Mouse (Mus musculus) hindbrain, embryonic 11.5 days (tissue): ENCODE measurements around the gene Phf2. TPM values are rescaled to one million over a fixed set of nuclear protein-coding genes. Genes with fewer than 3 reads are reported as not detected.

Experiments
- ATAC-seq: fragments of 200-750 bp; cut with Nextera tagmentation; 2 replicates; pipeline ENCODE4 v1.8.0; 2017; ENCODE audit warnings: mild to moderate bottlenecking, moderate TSS enrichment, moderate library complexity; ENCODE audit not compliant: low FRiP score
- DNase-seq: peaks from one replicate; pipeline ENCODE4 v3.0.0-alpha.2; 2015; ENCODE audit warnings: low spot score
- H3K27ac ChIP-seq: fragments of 300-500 bp; sonication (generic); 2 replicates; pipeline ENCODE4 v1.5.1; 2014; ENCODE audit warnings: mild to moderate bottlenecking, low read depth, low read length
- H3K27me3 ChIP-seq: fragments of 300-500 bp; sonication (generic); 2 replicates; pipeline ENCODE4 v1.6.1; 2014; ENCODE audit warnings: mild to moderate bottlenecking, low read length, moderate library complexity, mixed read lengths; ENCODE audit not compliant: control insufficient read depth, insufficient read depth
- H3K36me3 ChIP-seq: fragments of 300-500 bp; sonication (generic); 2 replicates; pipeline ENCODE4 v1.6.1; 2014; ENCODE audit warnings: mild to moderate bottlenecking, low read length, moderate library complexity, mixed read lengths; ENCODE audit not compliant: control insufficient read depth, insufficient read depth
- H3K4me1 ChIP-seq: fragments of 300-500 bp; sonication (generic); replicated peaks from 2 replicates; pipeline ENCODE4 v1.6.1; 2014; ENCODE audit warnings: low read length, mixed read lengths; ENCODE audit not compliant: control insufficient read depth, insufficient read depth
- H3K4me2 ChIP-seq: fragments of 300-500 bp; sonication (generic); replicated peaks from 2 replicates; pipeline ENCODE4 v1.6.1; 2014; ENCODE audit warnings: mild to moderate bottlenecking, low read depth, low read length
- H3K4me3 ChIP-seq: fragments of 300-500 bp; sonication (generic); 2 replicates; pipeline ENCODE4 v1.5.1; 2014; ENCODE audit warnings: low read depth, low read length
- H3K9ac ChIP-seq: fragments of 300-500 bp; sonication (generic); 2 replicates; pipeline ENCODE4 v1.6.1; 2014; ENCODE audit warnings: low read depth, low read length
- H3K9me3 ChIP-seq: fragments of 300-500 bp; sonication (generic); 2 replicates; pipeline ENCODE4 v1.6.1; 2016; ENCODE audit warnings: low read length; ENCODE audit not compliant: control insufficient read depth
- WGBS: fragments of 180-500 bp; shearing (Covaris S2); extraction: QIAGEN DNeasy Blood & Tissue Kit; methylation state at CpG from one replicate; pipeline ENCODE4 v1.1.7; 2014; 5-methylcytosine and 5-hydroxymethylcytosine counted together
- polyA plus RNA-seq: library from polyadenylated mRNA; unstranded; fragments of >200 nt; fragmentation: Nextera tagmentation; extraction: Ambion mirVana; gene quantifications from 2 replicates; pipeline ENCODE4 v1.2.1, GENCODE M21; 2014

Phf2 gene
- polyA plus RNA-seq, 1 experiment from 2014 or later, result 13.2 TPM

DNA sequence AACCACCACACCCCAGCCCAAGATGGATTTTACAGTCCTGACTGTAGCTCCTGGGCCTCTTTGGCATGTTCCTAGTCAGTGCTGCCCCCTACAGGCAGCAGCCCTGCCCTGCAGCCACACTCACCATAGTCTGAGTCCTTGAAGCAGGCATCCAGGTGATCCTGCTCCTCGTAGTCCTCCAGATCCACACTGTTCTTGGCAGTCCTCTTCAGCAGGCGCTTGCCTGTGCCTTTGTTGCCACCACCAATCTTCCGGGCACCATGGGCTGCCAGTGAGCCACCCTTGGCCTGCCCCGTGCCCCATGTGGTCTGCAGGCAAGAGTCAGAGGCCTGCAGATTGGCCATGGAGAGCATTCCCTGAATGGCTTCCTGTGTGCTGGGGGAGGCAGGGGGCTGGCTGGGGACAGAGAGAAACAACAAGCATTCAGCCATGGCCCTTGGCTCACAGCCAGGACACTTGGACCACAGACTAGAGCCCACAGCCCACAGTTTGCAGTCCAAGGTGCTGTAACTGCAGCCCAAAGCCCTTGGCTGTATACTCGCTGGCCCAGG is 63.4 kb downstream of the Phf2 start:
- 77% methylated on average over 5 of the region's 5 CpGs for WGBS
- Histone ChIP-seq H3K36me3 (peaks cover 7% of the 10 kb centered on the region), H3K4me2 (no peak overlapping the region)

DNA sequence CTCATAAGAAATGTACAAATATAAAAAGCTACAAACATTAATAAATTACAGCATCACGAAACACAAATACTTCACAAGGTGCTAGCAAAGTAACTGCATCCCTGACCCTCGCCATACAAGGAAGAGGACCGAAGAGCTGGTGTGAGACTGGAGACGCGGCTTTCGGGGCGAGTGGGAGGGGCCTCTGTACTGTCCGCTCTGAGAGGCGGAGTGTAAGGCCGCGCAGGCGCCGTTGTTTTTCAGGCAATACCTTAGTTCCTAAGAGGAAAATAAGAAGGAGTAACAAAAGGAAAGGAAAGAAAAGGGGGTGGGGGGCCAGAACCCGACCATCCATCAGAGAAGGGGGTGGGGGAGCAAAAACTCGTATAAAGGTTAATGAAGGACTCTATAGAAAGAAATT is 68.7 kb downstream of the Phf2 start:
- Histone ChIP-seq H3K36me3 (peaks cover 7% of the 10 kb centered on the region), H3K9me3 (no peaks in the 10 kb centered on the region), H3K4me2 (no peak overlapping the region), H3K4me3 (no peak overlapping the region), H3K27me3 (no peaks in the 10 kb centered on the region), H3K9ac (no peak overlapping the region), H3K27ac (no peak overlapping the region), H3K4me1 (0 out of 2 replicates have a peak, but pooled peaks cover 2% of the 10 kb centered on the region)
- ATAC-seq, result no peak
- DNase-seq, result no peak
- WGBS, result 48% methylated on average over 15 of the region's 15 CpGs

More for the DNA sequence above, 63.4 kb downstream of the Phf2 start:
- Histone ChIP-seq H3K4me3 (no peak overlapping the region), H3K9me3 (no peaks in the 10 kb centered on the region), H3K27ac (no peak overlapping the region), H3K4me1 (no peaks in the 10 kb centered on the region), H3K27me3 (no peaks in the 10 kb centered on the region), H3K9ac (no peak overlapping the region)
- ATAC-seq, result no peak
- DNase-seq, result peak; percentile 79

DNA sequence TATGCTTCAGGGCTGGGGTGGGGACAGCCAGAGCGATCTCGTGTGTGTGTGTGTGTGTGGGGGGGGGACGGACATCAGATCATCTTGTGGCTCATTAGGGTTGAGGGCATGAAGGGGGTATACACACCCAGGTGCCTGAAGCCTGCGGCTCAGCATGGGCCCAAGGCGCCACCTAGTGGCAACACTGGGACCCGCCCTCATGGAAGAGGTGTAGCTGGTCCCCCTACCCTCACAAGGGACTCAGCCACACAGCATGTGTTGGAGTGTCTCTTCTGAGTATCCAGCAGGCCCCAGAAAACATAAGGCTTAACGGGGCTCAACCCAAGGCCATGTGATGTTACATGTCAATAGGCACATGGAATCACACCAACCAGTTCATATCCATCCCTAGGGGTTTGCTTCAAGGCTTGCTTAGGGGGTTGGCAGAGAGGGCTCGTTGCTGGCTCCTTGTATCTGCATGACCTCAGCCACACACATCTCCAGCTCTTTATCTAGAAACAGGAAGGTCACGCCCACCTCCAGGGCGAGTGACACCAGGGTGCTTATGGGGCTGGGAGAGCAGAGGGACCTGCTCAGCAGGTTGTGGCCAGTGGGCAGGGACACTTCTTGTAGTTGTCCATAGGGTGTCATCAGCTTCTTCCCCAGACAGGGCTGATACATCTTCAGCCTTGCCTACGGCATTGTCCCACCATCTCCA is 69.9 kb downstream of the Phf2 start:
- Histone ChIP-seq H3K4me1 (0 out of 2 replicates have a peak, but pooled peaks cover 2% of the 10 kb centered on the region), H3K27me3 (no peaks in the 10 kb centered on the region), H3K4me2 (no peak overlapping the region), H3K9ac (no peak overlapping the region), H3K4me3 (no peak overlapping the region), H3K27ac (no peak overlapping the region), H3K9me3 (no peaks in the 10 kb centered on the region), H3K36me3 (peaks cover 7% of the 10 kb centered on the region)
- DNase-seq (peak; percentile 85), ATAC-seq (peak; percentile 79)
- 26% methylated on average over 11 of the region's 11 CpGs for WGBS

DNA sequence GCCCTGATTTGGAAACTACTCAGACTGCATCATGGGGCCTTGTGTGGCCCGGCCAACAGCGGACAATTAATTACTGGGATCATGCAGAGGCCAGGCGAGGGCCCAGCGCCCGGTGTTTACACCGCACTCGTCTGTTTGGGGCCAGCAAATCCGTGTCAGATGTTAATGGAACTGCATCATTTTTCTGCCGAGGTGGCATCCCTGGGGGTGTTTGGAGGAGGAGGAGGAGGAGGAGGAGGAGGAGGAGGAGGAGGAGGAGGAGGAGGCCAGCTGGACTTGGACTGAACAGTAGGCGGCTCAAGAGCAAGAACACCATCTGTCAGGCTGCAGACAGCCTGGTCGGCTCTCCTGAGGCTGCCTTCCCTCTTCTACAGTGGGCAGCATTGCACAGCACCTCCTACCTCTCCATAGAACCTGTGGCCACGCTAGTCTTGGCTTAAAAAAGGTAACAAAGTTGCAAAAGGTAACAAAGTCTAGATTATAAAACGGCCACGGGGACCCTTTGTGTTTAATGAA is 72.6 kb downstream of the Phf2 start:
- H3K27me3 ChIP-seq, result no peaks in the 10 kb centered on the region
- peaks cover 4% of the 10 kb centered on the region; the same call in 1 of the 2 replicates for H3K36me3 ChIP-seq
- ATAC-seq, result peak; percentile 49; the same call in 1 of the 2 replicates
- no peak overlapping the region for H3K4me2 ChIP-seq
- H3K27ac ChIP-seq, result 0 out of 2 replicates have a peak overlapping the region, but pooled peaks have one; percentile 24
- H3K4me3 ChIP-seq, result no peak overlapping the region
- H3K9me3 ChIP-seq, result no peaks in the 10 kb centered on the region
- no peak for DNase-seq
- WGBS, result 39% methylated on average over 14 of the region's 14 CpGs
- no peak overlapping the region for H3K9ac ChIP-seq
- 0 out of 2 replicates have a peak, but pooled peaks cover 2% of the 10 kb centered on the region for H3K4me1 ChIP-seq

GRCm38 (mm10) chr13:48796906-48797305 is 74.0 kb downstream of the Phf2 start:
- Histone ChIP-seq H3K27me3 (no peaks in the 10 kb centered on the region), H3K27ac (no peak overlapping the region), H3K4me2 (no peak overlapping the region), H3K36me3 (no peaks in the 10 kb centered on the region), H3K4me3 (no peak overlapping the region), H3K9ac (no peak overlapping the region), H3K4me1 (0 out of 2 replicates have a peak, but pooled peaks cover 2% of the 10 kb centered on the region), H3K9me3 (no peaks in the 10 kb centered on the region)
- WGBS, result 70% methylated on average over 11 of the region's 11 CpGs
- DNase-seq, result no peak
- ATAC-seq, result no peak

DNA sequence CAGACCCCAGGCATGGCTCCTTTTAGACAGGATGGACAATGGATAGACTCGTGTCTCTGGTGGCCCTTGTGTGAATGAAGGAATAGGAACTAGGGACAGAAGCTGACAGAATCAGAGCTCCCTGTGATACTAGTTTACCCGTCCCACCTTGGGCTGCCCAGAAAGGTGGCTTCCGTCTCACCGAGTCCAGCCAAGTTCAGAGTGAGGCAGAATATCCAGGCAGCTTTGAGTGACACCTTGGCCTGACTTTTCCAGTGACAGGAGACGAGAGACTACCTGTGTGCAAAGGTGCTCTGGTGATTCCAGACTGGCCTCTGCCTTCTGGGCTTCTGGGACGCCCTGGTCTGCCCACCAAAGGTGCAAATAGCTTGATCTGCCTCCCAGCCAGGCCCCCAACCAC is 75.2 kb downstream of the Phf2 start:
- Histone ChIP-seq H3K4me1 (0 out of 2 replicates have a peak, but pooled peaks cover 2% of the 10 kb centered on the region), H3K36me3 (no peaks in the 10 kb centered on the region), H3K4me2 (no peak overlapping the region), H3K27ac (no peak overlapping the region), H3K27me3 (no peaks in the 10 kb centered on the region), H3K9ac (no peak overlapping the region), H3K4me3 (no peak overlapping the region), H3K9me3 (no peaks in the 10 kb centered on the region)
- 84% methylated on average over 6 of the region's 6 CpGs for WGBS
- DNase-seq (no peak), ATAC-seq (no peak)

DNA sequence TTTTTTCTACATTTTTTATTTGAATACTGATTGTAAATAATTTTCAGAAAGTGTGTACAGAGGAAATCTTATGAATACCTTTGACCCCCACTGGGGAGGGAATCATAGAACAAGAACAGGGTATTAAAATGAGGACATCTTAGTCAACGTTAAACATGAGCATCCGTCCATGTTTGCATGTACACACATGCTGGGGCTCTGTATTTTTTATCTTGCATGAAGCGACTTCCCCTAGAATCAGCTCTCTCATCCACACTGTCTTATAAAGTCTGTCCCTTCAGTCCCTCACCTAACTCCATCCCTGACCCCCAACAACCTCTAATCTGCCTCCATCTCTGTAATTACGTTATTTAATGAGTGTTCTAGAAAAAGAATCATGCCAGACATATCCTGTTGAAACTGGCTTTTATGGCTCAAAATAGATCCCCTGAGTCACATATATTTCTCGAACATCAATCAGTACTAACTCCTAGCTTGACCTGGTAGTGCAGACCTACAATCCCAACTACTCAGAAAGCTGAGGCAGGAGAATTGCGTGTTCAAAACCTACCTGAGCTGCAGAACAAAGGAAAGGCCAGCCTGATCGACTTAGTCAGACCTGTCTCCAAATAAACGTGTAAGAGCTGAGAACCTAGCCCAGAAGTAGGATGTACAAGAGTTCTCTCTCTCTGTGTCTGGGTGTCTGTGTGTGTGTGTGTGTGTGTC is 86.2 kb downstream of the Phf2 start:
- Histone ChIP-seq H3K36me3 (no peaks in the 10 kb centered on the region), H3K9ac (no peak overlapping the region), H3K4me2 (no peak overlapping the region), H3K4me1 (peaks cover 5% of the 10 kb centered on the region; the same call in 1 of the 2 replicates), H3K9me3 (no peaks in the 10 kb centered on the region), H3K27ac (no peak overlapping the region), H3K27me3 (no peaks in the 10 kb centered on the region), H3K4me3 (no peak overlapping the region)
- no peak for ATAC-seq
- DNase-seq, result no peak
- 85% methylated on average over 8 of the region's 8 CpGs for WGBS

DNA sequence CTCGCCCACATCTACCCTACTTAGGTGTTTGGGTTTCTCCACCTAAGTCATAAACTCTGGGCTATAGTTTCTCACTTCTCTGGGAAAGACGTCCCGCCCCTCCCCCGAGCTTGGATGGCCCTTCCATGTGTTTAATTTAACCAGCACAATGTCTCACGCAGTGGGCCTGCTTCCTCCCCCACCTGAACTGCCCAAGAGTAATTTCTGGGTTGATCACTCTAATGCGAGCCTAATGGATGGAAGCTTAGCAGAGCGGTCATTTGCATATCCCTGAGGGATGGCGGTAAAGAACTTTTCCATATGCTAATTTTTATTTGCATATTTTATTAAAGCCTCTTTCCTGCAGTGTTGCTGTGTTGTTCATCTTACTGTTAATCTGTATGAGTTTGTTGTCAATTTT is 86.8 kb downstream of the Phf2 start:
- Histone ChIP-seq H3K27ac (no peak overlapping the region), H3K4me2 (no peak overlapping the region), H3K9me3 (no peaks in the 10 kb centered on the region), H3K9ac (no peak overlapping the region), H3K4me1 (peaks cover 5% of the 10 kb centered on the region; the same call in 1 of the 2 replicates), H3K27me3 (no peaks in the 10 kb centered on the region), H3K36me3 (no peaks in the 10 kb centered on the region), H3K4me3 (no peak overlapping the region)
- DNase-seq (no peak), ATAC-seq (peak; percentile 63; the same call in 1 of the 2 replicates)
- 59% methylated on average over 8 of the region's 8 CpGs for WGBS
